Mouse (Mus musculus): ENCODE data around the gene Ssc5d.
A peak's percentile ranks its signal among the peaks of the same experiment; 100 is the strongest.

Gene Ssc5d

GRCm38 (mm10) chr7:4947855-4948254, 22.3 kb downstream of the Ssc5d start:
- DNase-seq (ENCODE audit: low read depth in 2 of 2, low spot score in 2 of 2), result no peak

GRCm38 (mm10) chr7:4948386-4948785, 22.8 kb downstream of the Ssc5d start:
- DNase-seq (ENCODE audit: low read depth in 2 of 2, low spot score in 2 of 2), result peak; percentile 33 to 49

- DNase-seq (ENCODE audit: low read depth in 2 of 2, low spot score in 2 of 2), result no peak
Observed at GRCm38 (mm10) chr7:4950561-4951342, 25.2 kb downstream of the Ssc5d start.

- DNase-seq (ENCODE audit: low read depth in 2 of 2, low spot score in 2 of 2), result no peak
Observed at GRCm38 (mm10) chr7:4953815-4954445, 28.3 kb downstream of the Ssc5d start.

- DNase-seq (ENCODE audit: low read depth in 2 of 2, low spot score in 2 of 2), result no peak
Observed at GRCm38 (mm10) chr7:4957361-4957760, 31.8 kb downstream of the Ssc5d start.

- no peak for DNase-seq (ENCODE audit: low read depth in 2 of 2, low spot score in 2 of 2)
Observed at GRCm38 (mm10) chr7:4963527-4963926, 37.9 kb downstream of the Ssc5d start.

GRCm38 (mm10) chr7:4964272-4964671, 38.7 kb downstream of the Ssc5d start, which contains the start of gene Sbk2:
Gene Sbk2, minus strand, starts transcription at chr7:4964406.
- DNase-seq (ENCODE audit: low read depth in 2 of 2, low spot score in 2 of 2), result peak; percentile 83 to 90

- DNase-seq (ENCODE audit: low read depth in 2 of 2, low spot score in 2 of 2), result no peak
Observed at GRCm38 (mm10) chr7:4964988-4965387, 39.4 kb downstream of the Ssc5d start.

- no peak for DNase-seq (ENCODE audit: low read depth in 2 of 2, low spot score in 2 of 2)
Observed at GRCm38 (mm10) chr7:4971068-4971467, 45.5 kb downstream of the Ssc5d start, which contains the start of gene Sbk3. Gene Sbk3, minus strand, starts transcription at chr7:4971168.

- DNase-seq (ENCODE audit: low read depth in 2 of 2, low spot score in 2 of 2), result no peak
Observed at GRCm38 (mm10) chr7:4971710-4972109, 46.1 kb downstream of the Ssc5d start.

- DNase-seq (ENCODE audit: low read depth in 2 of 2, low spot score in 2 of 2), result no peak
Observed at GRCm38 (mm10) chr7:4972321-4973047, 46.9 kb downstream of the Ssc5d start.

GRCm38 (mm10) chr7:4975455-4975854, 49.9 kb downstream of the Ssc5d start:
- no peak for DNase-seq (ENCODE audit: low read depth in 2 of 2, low spot score in 2 of 2)

- peak in 1 of 2 experiments; percentile 19 for DNase-seq (ENCODE audit: low read depth in 2 of 2, low spot score in 2 of 2)
Observed at GRCm38 (mm10) chr7:4976832-4977231, 51.2 kb downstream of the Ssc5d start.

- DNase-seq (ENCODE audit: low read depth in 2 of 2, low spot score in 2 of 2), result no peak
Observed at GRCm38 (mm10) chr7:4988250-4988649, 62.7 kb downstream of the Ssc5d start.

- no peak for DNase-seq (ENCODE audit: low read depth in 2 of 2, low spot score in 2 of 2)
Observed at GRCm38 (mm10) chr7:4993347-4993998, 67.9 kb downstream of the Ssc5d start.

- no peak for DNase-seq (ENCODE audit: low read depth in 2 of 2, low spot score in 2 of 2)
Observed at GRCm38 (mm10) chr7:4993999-4994788, 68.6 kb downstream of the Ssc5d start.
